Mouse (Mus musculus): Measurements from ENCODE around the gene Rufy2.
A peak's percentile ranks its signal among the peaks of the same experiment; 100 is the strongest.

- TF ChIP-seq CTCF (IDR thresholded peaks at IDR 0.05 in 2 of 3, conservative IDR thresholded peaks at IDR 0.05 in 1 of 3; ENCODE audit: control insufficient read depth in 1 of 3, insufficient read depth in 1 of 3, low read depth in 2 of 3, low read length in 3 of 3, poor library complexity in 1 of 3, severe bottlenecking in 1 of 3): peak; percentile 30 to 49 (median 44)
- TF ChIP-seq POLR2A (IDR thresholded peaks at IDR 0.05; ENCODE audit: control insufficient read depth in 1 of 2, insufficient read depth in 1 of 2, low read depth in 1 of 2, low read length in 2 of 2, poor library complexity in 1 of 2): no peak
- no peak for TF ChIP-seq ZC3H11A (IDR thresholded peaks at IDR 0.05; ENCODE audit: low read depth, low read length)
- no peak for TF ChIP-seq POLR2AphosphoS5 (IDR thresholded peaks at IDR 0.05; ENCODE audit: borderline replicate concordance, low read depth, low read length)
- no peak for TF ChIP-seq USF2 (IDR thresholded peaks at IDR 0.05; ENCODE audit: borderline replicate concordance in 1 of 2, insufficient read depth in 1 of 2, low read depth in 1 of 2, low read length in 2 of 2)
These were observed 74.6 kb downstream of the Rufy2 start for GRCm38 (mm10) chr10:63054586-63054985.
